8 mouse cellular contexts compared by ENCODE assay signal in genomic region chr9:50775662-50776126, GRCm38 (mm10). TPM values are rescaled to one million over a fixed set of nuclear protein-coding genes. Genes with fewer than 3 reads are reported as not detected.
A peak's percentile ranks its signal among the peaks of the same experiment; 100 is the strongest.
DNase-seq lines count a peak whose midpoint lies in the region; ATAC-seq and TF ChIP-seq lines count a peak whose summit lies in the region.

No protein-coding gene starts in this region.

- peak overlapping the region; percentile 90 for H3K9ac ChIP-seq in liver, postnatal 0 days (replicated peaks)

- intact Hi-C loops in gastrocnemius, adult 2 months (cut with DNase I), result no loop called here
- intact Hi-C loops in gastrocnemius, postnatal 14 days (cut with DNase I; ENCODE audit: low total_unique reads), result no loop called here

- H3K36me3 ChIP-seq in liver, postnatal 0 days (replicated peaks; ENCODE audit: insufficient read depth, low read length), result peaks cover 19% of the 10 kb centered on the region

- H3K4me2 ChIP-seq in liver, postnatal 0 days (ENCODE audit: low read depth, low read length), result peak overlapping the region; percentile 99

- H3K27me3 ChIP-seq in liver, postnatal 0 days (ENCODE audit: insufficient read depth, low read length), result no peaks in the 10 kb centered on the region

- peak; percentile 30 for ATAC-seq in liver, postnatal 0 days
- ATAC-seq in monocyte, adult 5-6 weeks (replicated peaks; ENCODE audit: insufficient number of reproducible peaks, low FRiP score, low TSS enrichment, poor library complexity, severe bottlenecking), result no peak

- H3K4me1 ChIP-seq in bone marrow, adult 2 months (ENCODE audit: control insufficient read depth, insufficient read depth, low read length), result no peaks in the 10 kb centered on the region; the same call in 1 of the 2 replicates
- peaks cover 15% of the 10 kb centered on the region for H3K4me1 ChIP-seq in liver, postnatal 0 days (ENCODE audit: insufficient read depth)

- no peak for TF ChIP-seq EP300 in liver, postnatal 0 days (IDR thresholded peaks at IDR 0.05; ENCODE audit: low read depth)

- H3K9me3 ChIP-seq in liver, postnatal 0 days (ENCODE audit: low read length), result no peaks in the 10 kb centered on the region

- DNase-seq in gastrocnemius, adult 2 months, result no peak
- no peak for DNase-seq in gastrocnemius, postnatal 14 days
- DNase-seq in 3134 (ENCODE audit: extremely low read depth, insufficient read length, low spot score), result peak; percentile 36
- DNase-seq in heart, postnatal 4 days, result peak; percentile 21
- no peak for DNase-seq in liver, postnatal 0 days
- no peak for DNase-seq in cerebellum, adult 11-12 months

- no peak for TF ChIP-seq CTCF in gastrocnemius, adult 2 months (IDR thresholded peaks at IDR 0.05)
- TF ChIP-seq CTCF in bone marrow, adult 2 months (IDR thresholded peaks at IDR 0.05; ENCODE audit: control insufficient read depth, insufficient read depth, low read length), result no peak
- TF ChIP-seq CTCF in liver, postnatal 0 days (IDR thresholded peaks at IDR 0.05; ENCODE audit: low read depth), result no peak

- TF ChIP-seq POLR2A in bone marrow, adult 2 months (IDR thresholded peaks at IDR 0.05; ENCODE audit: borderline replicate concordance, control insufficient read depth, low read depth, low read length), result no peak

- under 1% methylated on average over 30 of the region's 30 CpGs for WGBS in bone marrow, adult 2 months
- under 1% methylated on average over 29 of the region's 30 CpGs for WGBS in liver, postnatal 0 days (ENCODE audit: insufficient replicate concordance)

- peak overlapping the region; percentile 93 for H3K4me3 ChIP-seq in gastrocnemius, adult 2 months
- peak overlapping the region; percentile 68 for H3K4me3 ChIP-seq in bone marrow, adult 2 months (replicated peaks; ENCODE audit: control insufficient read depth, low read depth, low read length)
- H3K4me3 ChIP-seq in liver, postnatal 0 days (ENCODE audit: low read depth, low read length), result peak overlapping the region; percentile 87

- H3K27ac ChIP-seq in gastrocnemius, adult 2 months, result peak overlapping the region; percentile 88
- H3K27ac ChIP-seq in bone marrow, adult 2 months (ENCODE audit: control insufficient read depth, insufficient read depth, low read depth, low read length, poor library complexity), result no peak overlapping the region
- peak overlapping the region; percentile 16 for H3K27ac ChIP-seq in liver, postnatal 0 days (ENCODE audit: low read depth)

RNA-seq across cellular contexts. Expression of gene 1110032A03Rik, which starts 0.4 kb away (rescaled TPM):
- 10 to 100 TPM; 10.4 to 11.2 TPM for total RNA-seq in gastrocnemius, adult 2 months (2021)
- total RNA-seq in gastrocnemius, postnatal 14 days (2021), result 10 to 100 TPM in 1 of 2 experiments, 1 to 10 TPM in 1; 7.9 to 11.9 TPM
- polyA plus RNA-seq in bone marrow, adult 2 months (2011; ENCODE audit: insufficient read depth, insufficient read length, low replicate concordance, missing spikeins), result 24.7 and 32.8 TPM in 2 replicates
- 10 to 100 TPM; 10.3 to 11.2 TPM for total RNA-seq in heart, postnatal 4 days (2021)
- 34.6 and 36.2 TPM in 2 replicates for polyA plus RNA-seq in liver, postnatal 0 days (2015; fragmentation: Nextera tagmentation; extraction: Ambion mirVana)
- total RNA-seq in monocyte, adult 5-6 weeks (2017), result 13.2 to 26.7 TPM (median 16.7 TPM) in 3 replicates

RNA-seq across cellular contexts. Expression of gene Alg9, which starts 0.9 kb away (rescaled TPM):
- 10 to 100 TPM in 1 of 2 experiments, 1 to 10 TPM in 1; 7.8 to 11.2 TPM for total RNA-seq in gastrocnemius, adult 2 months (2021)
- total RNA-seq in gastrocnemius, postnatal 14 days (2021), result 1 to 10 TPM; 7.1 to 8.6 TPM
- polyA plus RNA-seq in bone marrow, adult 2 months (2011; ENCODE audit: insufficient read depth, insufficient read length, low replicate concordance, missing spikeins), result 9.7 and 10.2 TPM in 2 replicates
- total RNA-seq in heart, postnatal 4 days (2021), result 10 to 100 TPM; 14.2 to 14.8 TPM
- 7.5 and 8.6 TPM in 2 replicates for polyA plus RNA-seq in liver, postnatal 0 days (2015; fragmentation: Nextera tagmentation; extraction: Ambion mirVana)
- total RNA-seq in monocyte, adult 5-6 weeks (2017), result 10.3 to 16.5 TPM (median 11.1 TPM) in 3 replicates

RNA-seq across cellular contexts. Expression of gene Fdxacb1, which starts 7.7 kb away (rescaled TPM):
- total RNA-seq in gastrocnemius, adult 2 months (2021), result 1 to 10 TPM; 3.4 to 3.9 TPM
- 1 to 10 TPM; 3.4 to 4.4 TPM for total RNA-seq in gastrocnemius, postnatal 14 days (2021)
- polyA plus RNA-seq in bone marrow, adult 2 months (2011; ENCODE audit: insufficient read depth, insufficient read length, low replicate concordance, missing spikeins), result 5.5 and 5.7 TPM in 2 replicates
- 1 to 10 TPM; 6.0 to 7.1 TPM for total RNA-seq in heart, postnatal 4 days (2021)
- 4.9 and 6.6 TPM in 2 replicates for polyA plus RNA-seq in liver, postnatal 0 days (2015; fragmentation: Nextera tagmentation; extraction: Ambion mirVana)
- total RNA-seq in monocyte, adult 5-6 weeks (2017), result 6.5 to 16.5 TPM (median 8.1 TPM) in 3 replicates

RNA-seq across cellular contexts. Expression of gene Hspb2, which starts 23.5 kb away (rescaled TPM):
- 100 to 1,000 TPM; 123 to 143 TPM for total RNA-seq in gastrocnemius, adult 2 months (2021)
- total RNA-seq in gastrocnemius, postnatal 14 days (2021), result 100 to 1,000 TPM; 130 to 134 TPM
- not detected in 2 replicates for polyA plus RNA-seq in bone marrow, adult 2 months (2011; ENCODE audit: insufficient read depth, insufficient read length, low replicate concordance, missing spikeins)
- 100 to 1,000 TPM; 130 to 150 TPM for total RNA-seq in heart, postnatal 4 days (2021)
- polyA plus RNA-seq in liver, postnatal 0 days (2015; fragmentation: Nextera tagmentation; extraction: Ambion mirVana), result 0.86 and 1.2 TPM in 2 replicates
- not detected in 3 replicates for total RNA-seq in monocyte, adult 5-6 weeks (2017)

RNA-seq across cellular contexts. Expression of gene Cryab, which starts 24.6 kb away (rescaled TPM):
- total RNA-seq in gastrocnemius, adult 2 months (2021), result 1,000 to 10,000 TPM in 1 of 2 experiments, 100 to 1,000 TPM in 1; 885 to 2,545 TPM
- total RNA-seq in gastrocnemius, postnatal 14 days (2021), result 100 to 1,000 TPM; 804 to 989 TPM
- 6.9 and 10.5 TPM in 2 replicates for polyA plus RNA-seq in bone marrow, adult 2 months (2011; ENCODE audit: insufficient read depth, insufficient read length, low replicate concordance, missing spikeins)
- 1,000 to 10,000 TPM; 1,184 to 1,197 TPM for total RNA-seq in heart, postnatal 4 days (2021)
- polyA plus RNA-seq in liver, postnatal 0 days (2015; fragmentation: Nextera tagmentation; extraction: Ambion mirVana), result 9.1 and 14.2 TPM in 2 replicates
- not detected in 3 replicates for total RNA-seq in monocyte, adult 5-6 weeks (2017)

Comparison
In these comparisons a context has a peak if more than half of its experiments do, and no peak if none do; other contexts are left out.
1. DNase-seq: peak in 3134 (single experiment) and heart, postnatal 4 days (single experiment); none in gastrocnemius, adult 2 months (single experiment), gastrocnemius, postnatal 14 days (single experiment), liver, postnatal 0 days (single experiment) and cerebellum, adult 11-12 months (single experiment).
2. Peak in every context shown above with its lines, with median percentiles within 50 percentile points of each other: H3K4me3 ChIP-seq.